Comparison of ENCODE assay signal across 28 mouse cellular contexts in the genomic region with DNA sequence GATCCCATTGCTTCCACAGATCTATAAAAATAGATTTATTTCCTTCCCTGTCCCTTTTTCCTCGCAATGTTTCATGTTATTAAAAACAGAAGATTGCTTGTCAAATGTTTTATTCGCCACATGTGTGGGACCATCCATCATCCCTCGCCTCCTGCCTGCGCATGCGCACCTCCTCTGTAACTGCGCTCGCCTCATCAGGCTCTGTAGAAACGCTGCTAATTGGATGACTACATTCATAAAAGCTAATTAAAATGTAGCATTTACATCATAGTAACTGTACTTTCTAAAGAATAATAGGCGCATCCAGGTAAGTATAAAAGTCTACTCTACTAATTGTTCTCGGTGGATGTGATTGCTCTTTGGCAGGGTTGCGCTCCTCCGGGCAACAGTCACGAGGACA. TPM values are rescaled to one million over a fixed set of nuclear protein-coding genes. Genes with fewer than 3 reads are reported as not detected.
A peak's percentile ranks its signal among the peaks of the same experiment; 100 is the strongest.
DNase-seq lines count a peak whose midpoint lies in the region; ATAC-seq lines count a peak whose summit lies in the region.
"Had no signal": no experiment of that assay in that cellular context is flagged by ENCODE, and none has a peak within 500 bp of the region (broad histone marks: within the 10 kb centered on the region; RNA-seq: fewer than 3 reads in every experiment).

No protein-coding gene starts in this region.

- no peaks in the 10 kb centered on the region for H3K36me3 ChIP-seq in forebrain, embryonic 15.5 days
- H3K36me3 ChIP-seq in forebrain, embryonic 12.5 days (replicated peaks): no peaks in the 10 kb centered on the region
- no peaks in the 10 kb centered on the region for H3K36me3 ChIP-seq in neural tube, embryonic 15.5 days
- H3K36me3 ChIP-seq: G1E; midbrain, embryonic 13.5 days had no signal

- WGBS in forebrain, embryonic 15.5 days: 52% methylated on average over 13 of the region's 13 CpGs
- WGBS in forebrain, embryonic 12.5 days: 76% methylated on average over 13 of the region's 13 CpGs
- WGBS in neural tube, embryonic 15.5 days: 57% methylated on average over 13 of the region's 13 CpGs

- 0 out of 2 replicates have a peak overlapping the region, but pooled peaks have one; percentile 15 for H3K4me3 ChIP-seq in forebrain, embryonic 15.5 days
- H3K4me3 ChIP-seq in forebrain, embryonic 12.5 days (replicated peaks): no peak overlapping the region
- H3K4me3 ChIP-seq in neural tube, embryonic 15.5 days (replicated peaks): no peak overlapping the region
- H3K4me3 ChIP-seq: heart, adult 2 months; midbrain, embryonic 13.5 days had no signal

- H3K4me2 ChIP-seq in forebrain, embryonic 15.5 days (replicated peaks): peak overlapping the region; percentile 22; the same call in 1 of the 2 replicates
- no peak overlapping the region for H3K4me2 ChIP-seq in forebrain, embryonic 12.5 days
- H3K4me2 ChIP-seq in neural tube, embryonic 15.5 days: peak overlapping the region; percentile 31
- H3K4me2 ChIP-seq: midbrain, embryonic 13.5 days had no signal

- peak; percentile 5 to 52 for DNase-seq in layer of hippocampus, adult 18-20 months (ENCODE audit: low spot score in 2 of 2)
- no peak for DNase-seq in layer of hippocampus, adult 9-11 months
- DNase-seq in right cerebral cortex, postnatal 14 days: peak; percentile 29
- DNase-seq in right cerebral cortex, postnatal 36 days (ENCODE audit: low spot score in 2 of 2): no peak
- no peak for DNase-seq in heart, postnatal 4 days
- DNase-seq: adrenal gland, postnatal 36 days; cerebellum, adult 18-20 months; cerebellum, postnatal 25 days; embryo, embryonic 11 days; gastrocnemius, postnatal 25 days; heart, adult 2 months; heart, postnatal 36 days; left cerebral cortex, postnatal 4 days; liver; right cerebral cortex, adult 18-20 months had no signal

- H3K9ac ChIP-seq in forebrain, embryonic 15.5 days (replicated peaks): no peak overlapping the region
- no peak overlapping the region for H3K9ac ChIP-seq in forebrain, embryonic 12.5 days
- no peak overlapping the region for H3K9ac ChIP-seq in neural tube, embryonic 15.5 days (replicated peaks)
- H3K9ac ChIP-seq: midbrain, embryonic 13.5 days had no signal

- no peak overlapping the region for H3K27ac ChIP-seq in forebrain, embryonic 15.5 days (replicated peaks)
- no peak overlapping the region for H3K27ac ChIP-seq in forebrain, embryonic 12.5 days
- H3K27ac ChIP-seq in neural tube, embryonic 15.5 days (replicated peaks): no peak overlapping the region; the same call in 1 of the 2 replicates
- H3K27ac ChIP-seq: heart, adult 2 months; midbrain, embryonic 13.5 days; stomach, postnatal 0 days had no signal

- no peaks in the 10 kb centered on the region for H3K4me1 ChIP-seq in forebrain, embryonic 15.5 days
- no peaks in the 10 kb centered on the region for H3K4me1 ChIP-seq in forebrain, embryonic 12.5 days
- H3K4me1 ChIP-seq in neural tube, embryonic 15.5 days: 0 out of 2 replicates have a peak, but pooled peaks cover 9% of the 10 kb centered on the region
- H3K4me1 ChIP-seq: midbrain, embryonic 13.5 days had no signal

- no peak for ATAC-seq in forebrain, embryonic 15.5 days (replicated peaks)
- no peak; the same call in 1 of the 2 replicates for ATAC-seq in forebrain, embryonic 12.5 days (ENCODE audit: low FRiP score)
- peak; percentile 57; the same call in 1 of the 2 replicates for ATAC-seq in neural tube, embryonic 15.5 days (ENCODE audit: low FRiP score)
- ATAC-seq: intestine, embryonic 16.5 days; lung, postnatal 0 days; midbrain, embryonic 13.5 days had no signal

- H3K27me3 ChIP-seq in forebrain, embryonic 15.5 days: no peaks in the 10 kb centered on the region
- H3K27me3 ChIP-seq in forebrain, embryonic 12.5 days: 0 out of 2 replicates have a peak, but pooled peaks cover 5% of the 10 kb centered on the region
- H3K27me3 ChIP-seq in neural tube, embryonic 15.5 days (replicated peaks): no peaks in the 10 kb centered on the region

- no peaks in the 10 kb centered on the region for H3K9me3 ChIP-seq in forebrain, embryonic 15.5 days
- no peaks in the 10 kb centered on the region for H3K9me3 ChIP-seq in forebrain, embryonic 12.5 days
- no peaks in the 10 kb centered on the region for H3K9me3 ChIP-seq in neural tube, embryonic 15.5 days (replicated peaks)
- H3K9me3 ChIP-seq: midbrain, embryonic 13.5 days had no signal

RNA-seq across cellular contexts. Expression of gene Foxi2, which starts 34.1 kb away (rescaled TPM):
- not detected in 2 replicates for polyA plus RNA-seq in forebrain, embryonic 15.5 days (2015; fragmentation: Nextera tagmentation; extraction: Ambion mirVana)
- 0.14 TPM in 1 of 2 replicates, not detected in the other for polyA plus RNA-seq in forebrain, embryonic 12.5 days (2016; fragmentation: Nextera tagmentation; extraction: Ambion mirVana)
- not detected for total RNA-seq in layer of hippocampus, adult 18-20 months (2021)
- polyA plus RNA-seq in neural tube, embryonic 15.5 days (2015; fragmentation: Nextera tagmentation; extraction: Ambion mirVana): not detected in 2 replicates
- not detected for total RNA-seq in heart, postnatal 4 days (2021)
- total RNA-seq: adrenal gland, postnatal 36 days; gastrocnemius, postnatal 25 days; heart, adult 2 months; heart, postnatal 36 days; left cerebral cortex, adult 18-20 months; left cerebral cortex, postnatal 4 days had no signal
- polyA plus RNA-seq: embryonic facial prominence, embryonic 14.5 days; G1E; heart, adult 2 months; heart, embryonic 14.5 days; intestine, embryonic 16.5 days; kidney, embryonic 16.5 days; liver, embryonic 16.5 days; lung, postnatal 0 days; midbrain, embryonic 13.5 days; stomach, postnatal 0 days had no signal

Comparison
In these comparisons a context has a peak if more than half of its experiments do, and no peak if none do; other contexts are left out.
1. DNase-seq: peak in layer of hippocampus, adult 18-20 months (2 of 2) and right cerebral cortex, postnatal 14 days (single experiment); none in layer of hippocampus, adult 9-11 months (single experiment), right cerebral cortex, postnatal 36 days (0 of 2) and heart, postnatal 4 days (single experiment).